Mouse (Mus musculus) liver, adult 2 months (tissue): ENCODE data around the gene Arnt2. TPM values are rescaled to one million over a fixed set of nuclear protein-coding genes. Genes with fewer than 3 reads are reported as not detected.

ENCODE experiments used
- DNase-seq: peaks from one replicate; pipeline ENCODE4 v3.0.0-alpha.2; 2011; ENCODE audit warnings: low read depth, low spot score; ENCODE audit errors: extremely low read depth
- H3K27ac ChIP-seq: fragments of 200-500 bp; replicated peaks from 2 replicates; pipeline ENCODE4 v1.5.1; 2012; ENCODE audit warnings: low read depth, mild to moderate bottlenecking, control low read depth, inconsistent platforms, low read length; ENCODE audit not compliant: insufficient read depth
- H3K27me3 ChIP-seq: fragments of 200-500 bp; 2 replicates; pipeline ENCODE4 v1.6.1; 2012; ENCODE audit warnings: mild to moderate bottlenecking, moderate library complexity, low read length, inconsistent platforms; ENCODE audit not compliant: control insufficient read depth, insufficient read depth
- H3K36me3 ChIP-seq: fragments of 200-500 bp; 2 replicates; pipeline ENCODE4 v1.6.1; 2012; ENCODE audit warnings: low read length, inconsistent platforms; ENCODE audit not compliant: control insufficient read depth, insufficient read depth
- H3K4me1 ChIP-seq: fragments of 200-500 bp; 2 replicates; pipeline ENCODE4 v1.6.1; 2011; ENCODE audit warnings: low read length; ENCODE audit not compliant: control insufficient read depth, insufficient read depth
- H3K4me3 ChIP-seq: fragments of 200-500 bp; 2 replicates; pipeline ENCODE4 v1.5.1; 2011; ENCODE audit warnings: low read depth, mild to moderate bottlenecking, control low read depth, low read length, moderate library complexity; ENCODE audit not compliant: insufficient read depth
- H3K79me2 ChIP-seq: fragments of 200-500 bp; 2 replicates; pipeline ENCODE4 v1.6.1; 2012; ENCODE audit warnings: inconsistent platforms, mild to moderate bottlenecking, low read length, moderate library complexity; ENCODE audit not compliant: control insufficient read depth, insufficient read depth
- H3K9ac ChIP-seq: fragments of 200-500 bp; 2 replicates; pipeline ENCODE4 v1.6.1; 2012; ENCODE audit warnings: low read depth, mild to moderate bottlenecking, control low read depth, inconsistent platforms, low read length
- CTCF ChIP-seq: fragments of 200-500 bp; IDR thresholded peaks from 2 replicates; pipeline ENCODE4 v1.5.1; 2011; ENCODE audit warnings: low read depth, low read length, control low read depth
- POLR2A ChIP-seq: fragments of 200-500 bp; IDR thresholded peaks from 2 replicates; pipeline ENCODE4 v1.6.1; 2011; ENCODE audit warnings: low read length, control low read depth; ENCODE audit not compliant: insufficient read depth; ENCODE audit errors: extremely low read depth
- WGBS: fragments of 180-500 bp; shearing (Covaris S2); methylation state at CpG from one replicate; pipeline ENCODE4 v1.1.7; 2018; 5-methylcytosine and 5-hydroxymethylcytosine counted together
- polyA plus RNA-seq: library from polyadenylated mRNA; depleted of rRNA; stranded (reverse); fragments of >200 nt; gene quantifications from 2 replicates; pipeline ENCODE4 v1.2.3, GENCODE M21; 2012
- total RNA-seq: library from RNA; depleted of rRNA; stranded (reverse); fragments of >200 nt; gene quantifications from 2 replicates; pipeline ENCODE4 v1.2.3, GENCODE M21; 2014

Gene Arnt2
- total and polyA plus RNA-seq, 2 experiments = not detected

DNA sequence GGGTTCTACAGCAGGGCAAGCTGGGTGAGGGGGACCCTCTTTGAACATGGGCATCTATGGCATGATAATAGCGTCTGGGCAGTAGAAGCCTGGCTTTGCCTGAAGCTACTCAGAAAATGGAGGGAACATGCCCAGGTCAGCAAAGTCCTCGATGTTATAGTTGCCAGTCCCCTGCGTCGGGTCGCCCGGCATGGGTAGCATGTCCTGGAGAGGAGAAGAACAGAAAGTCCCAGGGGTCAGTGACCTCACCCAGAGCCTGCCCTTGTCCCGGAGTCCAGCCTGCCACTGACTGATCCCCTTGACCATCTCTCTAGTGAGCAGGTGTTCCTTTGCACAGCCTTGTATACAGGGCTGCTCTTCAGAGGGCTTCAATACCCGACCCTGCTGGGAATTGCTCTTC lies 160.0 kb downstream of the Arnt2 start:
- TF ChIP-seq POLR2A (no peak), CTCF (no peak)
- H3K4me3 ChIP-seq = no peak overlapping the region
- WGBS = 69% methylated on average over 8 of the region's 8 CpGs
- no peaks in the 10 kb centered on the region for H3K4me1 ChIP-seq
- no peak overlapping the region for H3K27ac ChIP-seq
- H3K27me3 ChIP-seq = no peaks in the 10 kb centered on the region
- no peaks in the 10 kb centered on the region for H3K36me3 ChIP-seq
- H3K79me2 ChIP-seq = no peaks in the 10 kb centered on the region
- no peak overlapping the region for H3K9ac ChIP-seq
- no peak for DNase-seq

DNA sequence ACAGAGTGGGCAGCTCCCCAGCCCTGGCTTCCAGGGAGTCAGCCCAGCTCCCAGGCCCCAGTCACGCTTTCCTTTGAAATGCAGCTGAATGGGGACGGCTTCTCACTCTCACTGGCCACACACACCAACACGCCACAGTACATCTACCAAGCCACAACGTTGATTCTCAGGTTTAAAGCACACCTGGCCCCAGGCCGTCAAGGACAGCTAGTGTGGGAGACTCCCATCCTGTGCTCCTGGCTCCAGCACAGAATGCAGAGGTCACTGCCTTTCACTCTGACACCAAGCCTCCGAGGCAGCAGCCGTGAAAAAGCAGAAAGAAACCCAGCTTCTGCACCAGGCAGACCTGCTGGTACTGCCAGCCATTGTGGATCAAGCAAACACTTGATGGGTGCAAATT lies 160.6 kb downstream of the Arnt2 start:
- Histone ChIP-seq H3K27me3 (no peaks in the 10 kb centered on the region), H3K36me3 (no peaks in the 10 kb centered on the region), H3K79me2 (no peaks in the 10 kb centered on the region), H3K9ac (no peak overlapping the region), H3K4me3 (no peak overlapping the region), H3K27ac (no peak overlapping the region), H3K4me1 (no peaks in the 10 kb centered on the region)
- no peak for DNase-seq
- TF ChIP-seq CTCF (no peak), POLR2A (no peak)
- WGBS = 66% methylated on average over 7 of the region's 7 CpGs

GRCm38 (mm10) chr7:84247960-84248665 lies 161.9 kb downstream of the Arnt2 start:
- H3K36me3 ChIP-seq = no peaks in the 10 kb centered on the region
- DNase-seq = no peak
- H3K27me3 ChIP-seq = no peaks in the 10 kb centered on the region
- H3K9ac ChIP-seq = no peak overlapping the region
- TF ChIP-seq CTCF = no peak
- TF ChIP-seq POLR2A = no peak
- 62% methylated on average over 3 of the region's 3 CpGs for WGBS
- H3K4me3 ChIP-seq = no peak overlapping the region
- H3K79me2 ChIP-seq = no peaks in the 10 kb centered on the region
- H3K4me1 ChIP-seq = no peaks in the 10 kb centered on the region
- no peak overlapping the region for H3K27ac ChIP-seq

DNA sequence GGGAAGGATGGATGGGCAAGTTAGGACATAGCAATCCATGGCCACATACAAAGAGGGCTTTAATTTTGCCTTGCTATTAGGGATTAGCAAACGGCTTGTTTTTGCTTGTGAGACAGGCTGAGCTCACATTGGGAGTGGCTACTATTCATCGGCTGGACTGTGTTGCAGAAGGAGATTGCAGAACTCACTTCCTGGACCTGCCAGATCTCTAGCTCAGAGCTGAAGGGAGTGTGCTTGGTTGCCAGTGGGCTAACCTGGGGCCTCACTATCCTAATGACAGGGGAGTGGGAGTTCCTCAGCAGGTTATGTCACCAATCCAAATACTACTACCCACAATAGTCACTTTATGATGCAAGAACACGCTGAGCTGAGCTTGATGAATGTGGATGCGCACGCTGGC lies 163.1 kb downstream of the Arnt2 start:
- Histone ChIP-seq H3K9ac (no peak overlapping the region), H3K27ac (no peak overlapping the region), H3K79me2 (no peaks in the 10 kb centered on the region), H3K36me3 (no peaks in the 10 kb centered on the region), H3K4me1 (no peaks in the 10 kb centered on the region), H3K4me3 (no peak overlapping the region), H3K27me3 (no peaks in the 10 kb centered on the region)
- TF ChIP-seq POLR2A = no peak
- TF ChIP-seq CTCF = no peak
- DNase-seq = no peak
- 85% methylated on average over 5 of the region's 5 CpGs for whole genome bisulfite sequencing

DNA sequence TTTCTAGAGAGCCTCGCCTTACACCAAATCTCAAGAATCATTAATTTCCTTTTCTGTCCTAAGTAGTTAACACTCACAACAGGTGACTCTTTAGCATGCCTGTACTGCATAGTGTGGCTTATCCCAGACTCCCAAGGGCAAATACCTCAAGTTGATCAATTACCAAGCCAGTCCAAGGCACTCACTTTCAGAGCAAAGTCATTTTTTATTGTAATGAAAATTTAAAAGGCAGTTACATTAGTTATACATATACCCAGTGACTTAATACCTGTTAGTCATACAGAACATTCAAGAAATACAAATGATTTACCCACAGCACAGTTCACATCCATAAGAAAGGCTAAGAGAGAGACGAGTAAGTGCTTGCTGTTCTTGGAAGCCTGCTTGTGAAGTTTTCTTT lies 163.9 kb downstream of the Arnt2 start:
- Histone ChIP-seq H3K36me3 (no peaks in the 10 kb centered on the region), H3K27ac (no peak overlapping the region), H3K4me3 (no peak overlapping the region), H3K9ac (no peak overlapping the region), H3K4me1 (no peaks in the 10 kb centered on the region), H3K27me3 (no peaks in the 10 kb centered on the region), H3K79me2 (no peaks in the 10 kb centered on the region)
- WGBS = 87% methylated on average over 2 of the region's 2 CpGs
- TF ChIP-seq CTCF = no peak
- DNase-seq = no peak

DNA sequence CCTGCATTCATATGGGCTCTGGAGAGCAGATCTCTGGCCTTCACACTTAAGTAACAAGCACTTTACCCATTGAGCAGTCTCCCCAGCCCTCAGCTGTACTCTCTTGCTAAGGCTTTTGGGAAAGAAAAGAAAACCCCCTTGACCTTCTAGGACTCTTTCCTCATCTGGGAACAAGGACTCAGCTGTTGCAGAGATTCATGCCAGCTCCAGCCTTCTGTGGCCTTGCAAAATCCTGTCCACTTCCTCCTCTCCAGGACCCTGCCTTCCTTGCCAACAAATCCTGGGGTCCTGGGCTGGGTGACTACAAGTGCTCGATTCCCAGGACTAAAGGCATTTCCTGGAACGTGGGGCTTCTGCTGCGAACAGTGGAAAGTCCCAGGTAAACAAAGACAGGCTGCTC lies 169.6 kb downstream of the Arnt2 start:
- H3K4me3 ChIP-seq = no peak overlapping the region
- 29% methylated on average over 3 of the region's 3 CpGs for WGBS
- TF ChIP-seq CTCF = no peak
- TF ChIP-seq POLR2A = no peak
- no peaks in the 10 kb centered on the region for H3K79me2 ChIP-seq
- no peak for DNase-seq
- no peak overlapping the region for H3K9ac ChIP-seq
- H3K36me3 ChIP-seq = no peaks in the 10 kb centered on the region
- no peaks in the 10 kb centered on the region for H3K27me3 ChIP-seq
- H3K4me1 ChIP-seq = no peaks in the 10 kb centered on the region
- no peak overlapping the region for H3K27ac ChIP-seq
